Mouse (Mus musculus) bone marrow macrophage, adult 2 months (primary cell): ENCODE results near the gene Mthfs.

Experiments used
- CTCF ChIP-seq: IDR thresholded peaks from 2 replicates; pipeline ENCODE4 v1.5.1; 2012; ENCODE audit warnings: low read depth, mild to moderate bottlenecking, low read length, moderate library complexity
- POLR2A ChIP-seq: IDR thresholded peaks from 2 replicates; pipeline ENCODE4 v1.6.1; 2012; ENCODE audit warnings: mild to moderate bottlenecking, low read depth, low read length, borderline replicate concordance

GRCm38 (mm10) chr9:89264571-89264970, 54.1 kb downstream of the Mthfs start:
- TF ChIP-seq CTCF, result no peak
- no peak for TF ChIP-seq POLR2A
